Mouse (Mus musculus) E14TG2a.4 (cell line): Measurements from ENCODE around the gene Igf2bp3.

ENCODE experiments used
- H3K27me3 ChIP-seq: 2 replicates; pipeline ENCODE4 v1.6.1; 2014; ENCODE audit warnings: low read length, control low read depth; ENCODE audit not compliant: insufficient read depth
- H3K36me3 ChIP-seq: 2 replicates; pipeline ENCODE4 v1.6.1; 2014; ENCODE audit warnings: low read length, control low read depth; ENCODE audit not compliant: insufficient read depth
- H3K4me1 ChIP-seq: replicated peaks from 2 replicates; pipeline ENCODE4 v1.6.1; 2014; ENCODE audit warnings: low read depth, low read length, control low read depth
- H3K4me3 ChIP-seq: replicated peaks from 2 replicates; pipeline ENCODE4 v1.5.1; 2014; ENCODE audit warnings: mild to moderate bottlenecking, low read length
- H3K9me3 ChIP-seq: 2 replicates; pipeline ENCODE4 v1.6.1; 2014; ENCODE audit warnings: low read length, control low read depth
- CTCF ChIP-seq: conservative IDR thresholded peaks from 2 replicates; pipeline ENCODE4 v1.5.1; 2014; ENCODE audit warnings: low read length
- NANOG ChIP-seq: IDR thresholded peaks from 2 replicates; pipeline ENCODE4 v1.6.1; 2014; ENCODE audit warnings: borderline replicate concordance, low read length, mixed read lengths
- POU5F1 ChIP-seq: IDR thresholded peaks from 2 replicates; pipeline ENCODE4 v1.6.1; 2014; ENCODE audit warnings: low read length, borderline replicate concordance

The Igf2bp3 gene

DNA sequence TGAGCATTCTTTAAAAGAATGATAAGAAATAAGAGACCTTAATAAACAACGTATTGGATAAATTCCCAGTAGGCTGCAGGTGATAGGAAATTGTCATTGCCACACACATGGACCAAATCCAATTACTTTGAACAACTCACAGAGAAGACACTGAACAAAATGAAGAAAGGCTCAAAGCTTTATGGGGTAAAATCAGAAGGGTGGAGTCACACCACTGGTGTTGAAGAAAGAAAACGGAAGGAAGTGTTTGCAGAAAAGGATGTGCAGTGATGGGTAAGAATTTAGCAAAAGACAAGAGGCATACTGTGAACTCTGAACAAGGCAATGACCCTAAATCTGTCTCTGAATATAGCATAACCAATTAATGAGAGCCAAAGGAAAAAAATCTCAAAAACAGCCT is 54.8 kb downstream of the Igf2bp3 start:
- H3K4me3 ChIP-seq, result no peak overlapping the region
- TF ChIP-seq CTCF, result no peak
- TF ChIP-seq NANOG, result no peak
- TF ChIP-seq POU5F1, result no peak

DNA sequence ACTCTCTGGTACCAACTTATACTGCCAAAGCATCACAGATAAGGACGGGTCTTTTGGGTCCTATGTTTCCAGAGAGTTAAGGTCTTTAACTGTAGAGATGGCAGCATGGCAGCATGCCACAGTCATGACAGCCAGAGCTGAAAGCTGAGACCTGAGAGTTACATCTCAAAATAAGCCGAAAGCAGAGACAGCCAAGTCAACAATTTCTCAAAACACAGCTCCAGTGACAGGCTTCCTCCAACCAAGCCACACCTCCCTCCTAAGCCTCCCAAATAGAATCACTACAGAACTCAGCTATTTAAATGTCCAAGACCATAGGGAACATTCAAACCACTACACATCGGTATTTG is 58.0 kb downstream of the Igf2bp3 start:
- H3K36me3 ChIP-seq, result peaks cover 6% of the 10 kb centered on the region
- TF ChIP-seq NANOG (no peak), POU5F1 (no peak), CTCF (no peak)
- H3K4me1 ChIP-seq, result peaks cover 18% of the 10 kb centered on the region
- H3K27me3 ChIP-seq, result no peaks in the 10 kb centered on the region
- no peaks in the 10 kb centered on the region for H3K9me3 ChIP-seq
- no peak overlapping the region for H3K4me3 ChIP-seq

More for the DNA sequence above, 54.8 kb downstream of the Igf2bp3 start:
- Histone ChIP-seq H3K27me3 (no peaks in the 10 kb centered on the region), H3K9me3 (no peaks in the 10 kb centered on the region), H3K4me1 (peaks cover 30% of the 10 kb centered on the region), H3K36me3 (peaks cover 6% of the 10 kb centered on the region)

DNA sequence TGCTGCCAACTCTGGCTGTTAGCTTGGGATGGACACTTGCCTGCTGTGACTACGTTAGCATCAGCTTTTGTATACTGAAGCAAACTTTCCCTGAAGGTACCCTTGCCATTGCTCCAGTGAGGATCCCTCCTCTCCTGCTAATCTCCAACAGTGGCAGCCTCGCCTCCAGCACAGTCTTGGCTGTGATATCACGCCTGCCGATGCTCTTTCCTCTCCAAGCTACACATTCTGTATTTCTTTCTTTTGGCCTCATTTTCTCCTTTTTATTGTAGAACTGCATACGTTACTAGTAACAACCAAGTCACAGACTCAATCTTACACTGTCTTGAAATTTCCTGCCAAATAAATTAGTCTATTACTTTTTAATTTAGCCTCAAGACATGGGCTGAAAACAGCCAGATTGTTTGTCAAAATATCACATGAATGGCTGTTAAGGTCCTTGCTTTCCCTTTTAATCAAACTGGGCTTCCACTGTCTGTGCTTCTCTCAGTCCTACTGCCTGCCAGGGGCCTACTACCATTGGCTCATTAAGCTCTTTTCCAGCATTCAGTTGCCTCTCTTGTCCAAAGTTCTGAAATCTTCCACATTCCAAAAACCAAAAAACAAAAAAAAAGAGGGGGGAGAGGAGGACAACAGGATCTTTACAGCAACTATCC is 58.5 kb downstream of the Igf2bp3 start:
- TF ChIP-seq NANOG (no peak), POU5F1 (no peak), CTCF (no peak)
- Histone ChIP-seq H3K36me3 (peaks cover 6% of the 10 kb centered on the region), H3K4me3 (no peak overlapping the region), H3K9me3 (no peaks in the 10 kb centered on the region), H3K27me3 (no peaks in the 10 kb centered on the region), H3K4me1 (peaks cover 23% of the 10 kb centered on the region)

DNA sequence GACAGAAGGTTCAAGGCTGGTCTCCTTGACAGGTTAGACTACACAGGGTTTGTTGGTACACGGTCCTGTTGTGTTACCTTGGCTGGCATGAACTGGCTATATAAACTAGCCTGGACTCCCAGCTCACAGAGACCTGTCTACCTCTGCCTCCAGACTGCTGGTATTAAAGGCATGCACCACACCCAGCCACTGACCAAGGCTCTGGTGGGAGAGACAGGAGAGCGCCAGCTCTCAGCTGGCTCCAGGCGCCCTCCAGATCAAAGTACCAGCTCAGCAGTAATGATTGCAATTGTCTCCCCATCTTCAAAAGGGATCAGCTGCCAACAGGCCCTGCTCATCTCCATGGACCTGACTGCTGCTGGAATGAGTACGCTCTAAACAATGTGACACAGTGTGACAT is 63.3 kb downstream of the Igf2bp3 start:
- peaks cover 33% of the 10 kb centered on the region for H3K4me1 ChIP-seq
- TF ChIP-seq CTCF, result no peak
- no peak for TF ChIP-seq POU5F1
- TF ChIP-seq NANOG, result no peak
- no peaks in the 10 kb centered on the region for H3K9me3 ChIP-seq
- no peaks in the 10 kb centered on the region for H3K27me3 ChIP-seq
- H3K36me3 ChIP-seq, result peaks cover 3% of the 10 kb centered on the region
- H3K4me3 ChIP-seq, result no peak overlapping the region

DNA sequence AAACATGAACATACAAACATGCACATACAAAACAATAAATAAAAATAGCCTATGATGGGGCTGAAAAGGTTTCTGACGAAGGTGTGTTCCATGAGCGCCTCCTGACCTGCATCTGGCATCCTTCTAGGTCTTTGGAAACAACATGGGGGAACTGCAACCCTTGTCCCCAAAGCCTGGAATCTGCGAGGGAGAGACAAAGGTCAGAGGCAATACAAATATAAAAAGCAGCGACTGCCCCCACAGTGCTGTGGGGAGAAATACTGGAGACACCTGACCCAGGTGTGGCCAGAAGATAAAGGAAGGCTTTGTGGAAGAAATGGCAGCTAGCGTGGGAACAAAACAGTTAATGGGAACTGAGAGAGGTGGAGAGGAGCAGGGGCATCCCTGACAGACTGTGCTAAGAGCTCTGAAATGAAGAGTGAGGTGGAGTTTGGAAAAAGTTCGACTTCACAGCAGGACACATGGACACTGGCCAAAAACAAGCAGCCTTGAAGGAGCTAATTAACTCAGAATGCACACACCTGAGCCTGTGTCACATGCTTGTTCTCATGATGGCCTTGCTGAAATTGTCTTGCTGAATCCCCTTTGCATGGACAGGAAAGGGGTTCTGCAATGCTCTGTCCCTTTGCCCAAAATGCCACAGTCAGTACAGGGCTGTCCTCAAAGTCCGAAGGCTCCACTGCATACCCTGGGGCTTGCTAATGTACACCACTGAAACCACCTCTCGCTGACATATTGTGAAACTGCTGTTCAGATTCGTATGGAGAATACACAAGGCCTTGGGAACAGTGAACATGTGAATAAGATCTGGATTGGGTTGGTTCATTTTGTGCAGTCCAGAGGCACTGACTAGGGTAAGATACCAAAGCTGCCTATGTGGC is 64.2 kb downstream of the Igf2bp3 start:
- H3K4me3 ChIP-seq, result no peak overlapping the region
- TF ChIP-seq CTCF (no peak), POU5F1 (no peak), NANOG (no peak)
- H3K4me1 ChIP-seq, result peaks cover 33% of the 10 kb centered on the region
- H3K9me3 ChIP-seq, result no peaks in the 10 kb centered on the region
- H3K36me3 ChIP-seq, result peaks cover 12% of the 10 kb centered on the region
- no peaks in the 10 kb centered on the region for H3K27me3 ChIP-seq

DNA sequence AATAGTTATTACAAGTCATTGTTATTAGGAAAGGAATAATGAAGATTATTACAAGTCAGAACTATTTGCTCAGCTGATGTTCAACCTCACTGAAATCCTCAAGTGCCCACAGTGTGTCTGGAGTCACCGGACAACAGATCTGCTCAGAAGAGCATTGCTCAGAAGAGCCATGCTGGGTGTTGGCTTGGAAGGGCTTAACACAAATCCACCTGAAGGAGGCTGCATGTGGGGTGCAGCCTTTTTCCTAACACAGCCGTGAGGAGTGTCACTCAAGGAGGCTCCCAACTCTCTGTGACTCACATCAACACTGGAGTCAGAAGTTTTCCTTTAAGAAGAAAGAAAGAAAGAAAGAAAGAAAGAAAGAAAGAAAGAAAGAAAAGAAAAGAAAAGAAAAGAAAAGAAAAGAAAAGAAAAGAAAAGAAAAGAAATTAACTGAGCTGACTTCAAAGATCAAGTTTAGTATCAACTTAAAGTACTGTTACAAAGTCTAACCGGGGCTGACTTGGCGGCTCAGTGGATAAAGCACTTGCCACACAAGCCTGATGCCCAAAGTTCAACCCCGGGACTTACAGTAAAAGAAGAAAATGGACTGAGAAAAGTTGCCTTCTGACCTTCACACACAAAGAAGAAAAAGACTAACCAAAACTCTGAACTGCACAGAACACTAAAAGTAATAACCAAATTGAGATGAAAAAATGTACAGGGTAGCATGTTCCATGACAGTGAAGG is 65.4 kb downstream of the Igf2bp3 start:
- Histone ChIP-seq H3K27me3 (no peaks in the 10 kb centered on the region), H3K4me3 (no peak overlapping the region)
- TF ChIP-seq POU5F1, result no peak
- no peak for TF ChIP-seq CTCF
- TF ChIP-seq NANOG, result no peak

DNA sequence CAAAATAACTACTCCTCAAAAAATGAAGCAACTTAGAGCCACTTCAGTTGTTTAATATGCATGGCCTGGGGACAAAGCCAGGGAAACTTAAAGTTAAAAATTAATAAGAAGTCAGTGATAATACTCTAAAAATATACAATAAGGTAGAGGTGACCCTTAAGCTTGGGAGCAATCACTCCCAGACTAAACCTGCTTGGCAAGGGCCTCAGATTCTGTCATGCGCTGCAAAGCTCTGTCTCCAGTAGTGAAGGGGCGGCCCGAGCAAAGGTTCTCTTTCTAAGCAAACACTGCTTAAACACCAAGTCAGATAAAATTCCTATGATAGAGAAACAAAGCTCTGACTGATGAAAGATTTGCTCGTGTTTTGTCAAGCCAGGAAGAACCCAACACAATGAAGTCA is 66.0 kb downstream of the Igf2bp3 start:
- Histone ChIP-seq H3K27me3 (no peaks in the 10 kb centered on the region), H3K9me3 (no peaks in the 10 kb centered on the region), H3K36me3 (peaks cover 19% of the 10 kb centered on the region), H3K4me3 (no peak overlapping the region), H3K4me1 (peaks cover 39% of the 10 kb centered on the region)
- no peak for TF ChIP-seq CTCF

More for the DNA sequence above, 65.4 kb downstream of the Igf2bp3 start:
- Histone ChIP-seq H3K9me3 (no peaks in the 10 kb centered on the region), H3K4me1 (peaks cover 36% of the 10 kb centered on the region), H3K36me3 (peaks cover 19% of the 10 kb centered on the region)

DNA sequence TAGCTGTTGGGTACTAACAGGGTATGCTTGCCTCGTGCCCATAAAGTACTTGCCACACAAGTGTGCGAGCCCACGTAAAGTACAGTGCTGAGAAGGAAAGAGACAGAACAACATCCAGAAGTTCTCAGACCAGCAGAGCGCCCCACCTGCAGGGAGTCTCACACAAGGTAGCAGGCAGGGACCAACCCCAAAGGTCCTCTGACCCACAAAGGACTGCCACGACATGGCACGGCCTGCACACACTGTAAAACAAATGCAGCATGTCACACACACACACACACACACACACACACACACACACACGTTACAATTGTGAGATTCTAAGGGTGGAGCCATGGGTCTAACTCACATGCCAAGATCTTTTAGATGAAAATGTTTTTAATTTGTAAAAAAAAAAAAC is 66.4 kb downstream of the Igf2bp3 start:
- no peaks in the 10 kb centered on the region for H3K9me3 ChIP-seq
- H3K36me3 ChIP-seq, result peaks cover 19% of the 10 kb centered on the region
- TF ChIP-seq CTCF, result no peak
- TF ChIP-seq NANOG, result no peak
- TF ChIP-seq POU5F1, result no peak
- H3K27me3 ChIP-seq, result no peaks in the 10 kb centered on the region
- no peak overlapping the region for H3K4me3 ChIP-seq
- H3K4me1 ChIP-seq, result peaks cover 43% of the 10 kb centered on the region
